Mouse (Mus musculus): ENCODE measurements around the gene Srp54c.

Srp54c gene

DNA sequence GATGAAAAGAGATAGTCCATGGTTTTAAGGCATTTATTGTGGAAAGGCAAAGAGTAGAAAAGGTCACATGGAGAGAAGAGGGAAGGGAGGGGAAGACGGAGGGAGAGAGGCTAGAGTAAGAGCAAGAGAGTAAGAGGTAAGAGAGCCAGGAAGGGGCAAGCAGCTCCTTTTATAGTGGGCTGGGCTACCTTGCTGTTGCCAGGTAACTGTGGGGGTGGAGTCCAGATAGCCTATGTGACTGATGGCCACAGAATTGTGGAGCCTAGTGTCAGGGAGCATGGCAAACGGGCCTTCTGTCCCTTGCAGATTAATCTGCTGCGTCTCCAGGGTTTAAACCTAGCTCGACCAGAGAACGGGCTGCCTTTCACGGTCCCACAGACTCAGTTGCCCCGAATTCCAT is 81.9 kb downstream of the Srp54c start:
- DNase-seq (ENCODE audit: low read depth) = no peak
